Mouse (Mus musculus) hindbrain, embryonic 16.5 days (tissue): ENCODE results near the gene Olfr1416. TPM values are rescaled to one million over a fixed set of nuclear protein-coding genes. Genes with fewer than 3 reads are reported as not detected.
"Not testable (repeated sequence)": the region's sequence is repeated elsewhere in the genome, so short reads cannot be mapped to it uniquely, and the experiment has no call there.

Experiments
- ATAC-seq: fragments of 200-750 bp; cut with Nextera tagmentation; 2 replicates; pipeline ENCODE4 v1.8.0; 2017; ENCODE audit warnings: moderate TSS enrichment, moderate library complexity
- H3K27ac ChIP-seq: fragments of 300-500 bp; sonication (generic); 2 replicates; pipeline ENCODE4 v1.5.1; 2014; ENCODE audit warnings: low read depth, mild to moderate bottlenecking, control low read depth, low read length, moderate library complexity
- H3K27me3 ChIP-seq: fragments of 300-500 bp; sonication (generic); replicated peaks from 2 replicates; pipeline ENCODE4 v1.6.1; 2014; ENCODE audit warnings: low read length; ENCODE audit not compliant: control insufficient read depth, insufficient read depth
- H3K36me3 ChIP-seq: fragments of 300-500 bp; sonication (generic); 2 replicates; pipeline ENCODE4 v1.6.1; 2014; ENCODE audit warnings: mild to moderate bottlenecking, low read length, moderate library complexity, mixed read lengths; ENCODE audit not compliant: control insufficient read depth, insufficient read depth
- H3K4me1 ChIP-seq: fragments of 300-500 bp; sonication (generic); 2 replicates; pipeline ENCODE4 v1.6.1; 2014; ENCODE audit warnings: low read depth, low read length; ENCODE audit not compliant: control insufficient read depth, insufficient read depth
- H3K4me2 ChIP-seq: fragments of 300-500 bp; sonication (generic); 2 replicates; pipeline ENCODE4 v1.6.1; 2014; ENCODE audit warnings: mild to moderate bottlenecking, low read length, control low read depth, moderate library complexity
- H3K4me3 ChIP-seq: fragments of 300-500 bp; sonication (generic); 2 replicates; pipeline ENCODE4 v1.5.1; 2014; ENCODE audit warnings: mild to moderate bottlenecking, low read length, control low read depth, moderate library complexity
- H3K9ac ChIP-seq: fragments of 300-500 bp; sonication (generic); 2 replicates; pipeline ENCODE4 v1.6.1; 2014; ENCODE audit warnings: low read depth, mild to moderate bottlenecking, control low read depth, low read length, moderate library complexity
- H3K9me3 ChIP-seq: fragments of 300-500 bp; sonication (generic); 2 replicates; pipeline ENCODE4 v1.6.1; 2014; ENCODE audit warnings: mild to moderate bottlenecking, low read length, moderate library complexity; ENCODE audit not compliant: control insufficient read depth
- whole genome bisulfite sequencing: fragments of 180-500 bp; shearing (Covaris S2); extraction: QIAGEN DNeasy Blood & Tissue Kit; methylation state at CpG from one replicate; pipeline ENCODE4 v1.1.7; 2014; 5-methylcytosine and 5-hydroxymethylcytosine counted together
- polyA plus RNA-seq: library from polyadenylated mRNA; unstranded; fragments of >200 nt; fragmentation: Nextera tagmentation; extraction: Ambion mirVana; gene quantifications from 2 replicates; pipeline ENCODE4 v1.2.1, GENCODE M21; 2015

Gene Olfr1416
- polyA plus RNA-seq: not detected in 2 replicates

DNA sequence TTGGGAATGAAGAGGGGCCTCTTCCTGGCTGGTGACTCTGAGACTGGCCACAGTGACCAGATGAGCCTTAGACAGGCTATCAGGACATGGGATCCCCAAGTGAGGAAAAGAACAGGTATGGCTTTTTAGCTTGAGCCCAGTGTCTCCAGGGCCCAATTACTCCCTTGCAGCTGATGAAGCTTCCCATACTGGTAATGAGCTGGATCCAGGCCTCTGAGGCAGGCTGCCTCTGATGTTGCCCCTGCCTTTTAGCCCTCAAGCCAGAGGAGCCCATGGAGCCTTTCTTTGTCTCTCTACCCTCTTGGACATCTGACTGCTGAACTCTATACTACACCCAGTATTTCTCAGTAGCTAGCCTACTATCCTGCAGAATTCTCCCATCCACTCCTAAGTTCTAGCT is at the start of gene Olfr1416:
Olfr1416 (minus strand) TSS at position 101 of the 400 bp plus-strand sequence.
- no peak within 1 kb of the TSS for H3K9ac ChIP-seq
- no peak for ATAC-seq

DNA sequence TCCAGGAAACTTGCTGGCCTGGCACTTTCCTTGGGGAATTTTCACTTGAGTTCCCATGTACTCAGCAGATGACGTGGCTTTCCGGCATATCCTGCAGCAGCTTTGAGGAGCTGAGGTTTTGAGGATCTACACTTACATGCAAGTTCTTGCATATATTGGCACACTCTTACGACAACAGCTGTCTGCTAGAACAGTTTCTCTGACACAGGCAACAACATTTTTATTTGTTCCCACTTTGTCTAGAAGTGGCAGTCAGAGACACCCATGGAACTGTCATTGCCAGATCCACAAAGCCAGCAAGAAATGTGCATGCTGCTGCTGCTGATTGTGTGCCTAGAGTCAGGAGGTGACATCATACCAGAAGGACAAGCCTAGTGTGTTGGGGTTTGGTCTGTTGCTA is 38.9 kb upstream of the Olfr1416 start:
- Histone ChIP-seq H3K36me3 (no peaks in the 10 kb centered on the region), H3K27me3 (0 out of 2 replicates have a peak, but pooled peaks cover 2% of the 10 kb centered on the region), H3K9ac (no peak overlapping the region), H3K4me2 (no peak overlapping the region), H3K4me1 (0 out of 2 replicates have a peak, but pooled peaks cover 3% of the 10 kb centered on the region), H3K9me3 (no peaks in the 10 kb centered on the region), H3K27ac (no peak overlapping the region), H3K4me3 (no peak overlapping the region)
- WGBS: 81% methylated on average over 3 of the region's 3 CpGs
- ATAC-seq: no peak

More for the DNA sequence above, at the start of gene Olfr1416:
- H3K36me3 ChIP-seq: no peaks in the 10 kb centered on the region
- H3K27ac ChIP-seq: no peak within 1 kb of the TSS
- H3K27me3 ChIP-seq: no peaks in the 10 kb centered on the region
- H3K4me3 ChIP-seq: no peak within 1 kb of the TSS
- no peaks in the 10 kb centered on the region for H3K4me1 ChIP-seq
- peaks cover 5% of the 10 kb centered on the region; the same call in 1 of the 2 replicates for H3K9me3 ChIP-seq
- no peak within 1 kb of the TSS for H3K4me2 ChIP-seq

DNA sequence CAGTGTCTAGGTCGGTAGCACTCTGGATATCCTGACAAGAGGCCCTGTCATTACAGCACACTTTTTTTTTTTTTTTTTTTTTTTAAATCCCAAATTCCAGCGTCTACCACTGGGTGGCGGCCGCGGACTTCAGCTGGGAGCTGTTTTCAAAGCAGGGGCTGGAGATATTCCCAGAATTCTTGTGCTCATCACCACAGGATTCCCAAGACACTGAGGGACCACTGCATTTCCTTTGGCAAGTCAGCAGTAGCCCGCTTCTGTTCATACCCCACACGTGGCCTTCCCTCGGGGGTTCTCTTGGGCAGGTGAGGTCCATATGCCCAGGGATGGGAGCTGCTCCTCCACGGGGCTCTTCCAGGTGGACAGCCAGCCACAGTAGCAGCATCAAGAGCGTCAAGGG is 36.5 kb upstream of the Olfr1416 start:
- H3K4me3 ChIP-seq: no peak overlapping the region
- H3K4me1 ChIP-seq: 0 out of 2 replicates have a peak, but pooled peaks cover 3% of the 10 kb centered on the region
- H3K27ac ChIP-seq: no peak overlapping the region
- peak overlapping the region; percentile 46 for H3K4me2 ChIP-seq
- no peaks in the 10 kb centered on the region for H3K36me3 ChIP-seq
- 0 out of 2 replicates have a peak, but pooled peaks cover 2% of the 10 kb centered on the region for H3K27me3 ChIP-seq
- no peak overlapping the region for H3K9ac ChIP-seq
- ATAC-seq: peak; percentile 45; the same call in 1 of the 2 replicates
- H3K9me3 ChIP-seq: no peaks in the 10 kb centered on the region
- WGBS: 14% methylated on average over 10 of the region's 10 CpGs

DNA sequence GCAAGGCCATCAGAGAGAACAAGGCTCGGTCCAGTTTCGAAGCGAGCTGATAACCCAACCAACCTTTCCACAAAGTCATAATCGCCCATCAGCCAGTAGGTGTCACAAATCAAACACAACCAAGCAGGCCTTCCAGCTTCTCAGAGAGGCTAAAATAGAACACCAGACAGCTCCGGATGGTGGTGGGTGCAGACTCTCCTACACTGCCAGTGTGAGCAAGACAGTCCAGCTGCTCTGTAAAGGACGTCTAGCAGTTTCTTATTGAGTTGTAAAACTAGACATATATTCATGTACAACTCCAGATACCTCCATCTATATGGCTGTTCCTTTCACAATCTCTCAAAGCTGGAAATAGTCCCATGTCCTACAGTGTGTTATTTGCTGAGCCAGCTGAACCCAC is 34.1 kb upstream of the Olfr1416 start:
- 87% methylated on average over 6 of the region's 6 CpGs for WGBS
- no peaks in the 10 kb centered on the region for H3K9me3 ChIP-seq
- 0 out of 2 replicates have a peak, but pooled peaks cover 3% of the 10 kb centered on the region for H3K4me1 ChIP-seq
- H3K4me3 ChIP-seq: no peak overlapping the region
- ATAC-seq: no peak
- no peaks in the 10 kb centered on the region for H3K36me3 ChIP-seq
- H3K9ac ChIP-seq: no peak overlapping the region
- 0 out of 2 replicates have a peak, but pooled peaks cover 2% of the 10 kb centered on the region for H3K27me3 ChIP-seq
- H3K4me2 ChIP-seq: no peak overlapping the region
- no peak overlapping the region for H3K27ac ChIP-seq

DNA sequence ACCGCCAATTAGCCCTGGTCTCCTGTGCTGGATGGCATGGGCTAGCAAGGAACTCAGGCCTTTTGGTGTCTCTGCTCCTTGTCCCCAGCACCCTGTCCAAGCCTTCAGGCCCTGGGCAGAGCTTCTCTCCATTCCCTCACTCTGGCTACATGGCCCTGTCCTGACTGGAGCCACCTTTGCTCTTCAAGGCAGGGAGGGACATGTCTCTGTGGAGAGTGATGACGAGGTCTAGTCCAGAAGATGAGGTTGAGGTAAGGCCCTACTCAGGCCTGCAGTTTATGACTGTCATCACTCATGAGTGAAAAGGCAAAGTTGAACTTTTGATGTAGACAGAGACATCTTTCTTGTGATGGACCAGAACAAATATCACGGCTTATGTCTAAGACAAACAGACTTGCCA is 33.6 kb upstream of the Olfr1416 start, which contains the start of gene Olfr1414:
Olfr1414 (minus strand) TSS at position 101 of the 400 bp plus-strand sequence.
- WGBS: 87% methylated on average over 3 of the region's 3 CpGs
- H3K9me3 ChIP-seq: no peaks in the 10 kb centered on the region
- no peak for ATAC-seq
- no peak within 1 kb of the TSS for H3K4me2 ChIP-seq
- H3K27me3 ChIP-seq: 0 out of 2 replicates have a peak, but pooled peaks cover 2% of the 10 kb centered on the region
- no peaks in the 10 kb centered on the region for H3K36me3 ChIP-seq
- H3K4me1 ChIP-seq: 0 out of 2 replicates have a peak, but pooled peaks cover 3% of the 10 kb centered on the region
- no peak within 1 kb of the TSS for H3K9ac ChIP-seq
- no peak within 1 kb of the TSS for H3K27ac ChIP-seq
- H3K4me3 ChIP-seq: no peak within 1 kb of the TSS

DNA sequence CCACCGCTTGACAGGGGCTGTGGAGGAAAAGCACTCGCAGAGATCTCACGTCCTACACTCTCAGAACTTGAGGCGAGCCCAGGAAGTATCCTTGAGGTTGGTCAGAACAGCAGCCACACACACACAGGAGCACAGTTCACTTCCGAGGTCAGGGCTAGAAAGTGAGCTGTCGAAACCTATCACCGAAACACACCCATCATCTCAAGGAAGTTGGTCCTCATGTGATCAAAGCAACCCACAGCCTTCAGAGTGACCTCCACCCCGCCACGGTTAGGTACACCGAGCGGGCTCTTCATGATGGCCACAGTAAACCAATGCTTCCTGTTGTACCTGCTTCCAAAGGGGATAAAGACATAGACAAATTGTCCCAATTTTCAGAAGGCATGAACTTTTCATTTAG is 30.5 kb upstream of the Olfr1416 start:
- no peak overlapping the region for H3K4me3 ChIP-seq
- WGBS: 89% methylated on average over 11 of the region's 11 CpGs
- no peak for ATAC-seq

DNA sequence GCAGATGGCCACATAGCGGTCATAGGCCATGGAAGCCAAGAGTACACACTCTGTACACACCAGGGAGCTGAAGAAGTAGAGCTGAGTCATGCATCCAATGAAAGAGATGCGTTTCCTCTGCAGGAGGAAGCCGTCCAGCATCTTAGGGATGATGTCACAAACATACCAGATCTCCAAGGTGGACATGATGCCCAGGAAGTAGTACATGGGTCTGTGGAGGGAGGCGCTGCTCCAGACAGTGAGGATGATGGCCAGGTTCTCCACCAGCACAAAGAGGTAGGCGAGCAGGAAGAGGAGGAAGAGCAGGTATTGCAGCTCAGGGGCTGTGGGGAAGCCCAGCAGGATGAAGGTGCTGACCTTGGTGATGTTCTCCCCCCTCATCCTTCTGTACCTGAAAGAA is 26.7 kb upstream of the Olfr1416 start:
- not testable (repeated sequence) for ATAC-seq, H3K4me2 ChIP-seq, H3K27me3 ChIP-seq, H3K4me1 ChIP-seq, H3K36me3 ChIP-seq, H3K9me3 ChIP-seq, H3K9ac ChIP-seq, H3K27ac ChIP-seq, H3K4me3 ChIP-seq
- WGBS: 93% methylated on average over 4 of the region's 5 CpGs

More for the DNA sequence above, 30.5 kb upstream of the Olfr1416 start:
- Histone ChIP-seq H3K36me3 (no peaks in the 10 kb centered on the region), H3K27me3 (no peaks in the 10 kb centered on the region), H3K27ac (no peak overlapping the region), H3K4me1 (no peaks in the 10 kb centered on the region), H3K9ac (no peak overlapping the region), H3K4me2 (no peak overlapping the region), H3K9me3 (no peaks in the 10 kb centered on the region)

DNA sequence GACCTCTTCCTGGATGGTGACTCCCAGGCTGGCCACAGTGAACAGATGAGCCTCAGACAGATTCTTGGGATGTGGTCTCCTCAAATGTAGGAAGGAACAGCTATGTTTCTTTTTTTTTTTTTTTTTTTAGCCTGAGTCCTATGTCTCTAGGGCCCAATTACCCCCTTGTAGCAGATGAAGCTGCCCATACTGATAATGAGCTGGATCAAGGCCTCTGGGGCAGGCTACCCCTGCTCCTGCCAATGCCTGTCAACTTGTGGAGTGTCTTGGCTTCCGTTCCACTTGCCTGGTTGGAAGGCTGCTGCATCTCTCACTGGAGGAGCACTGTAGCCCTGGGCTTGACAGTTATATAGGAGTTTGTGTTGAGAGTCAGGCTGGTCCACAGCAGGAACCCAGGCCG is 11.1 kb upstream of the Olfr1416 start, which contains the start of gene Olfr1415:
Olfr1415 (minus strand) TSS at position 101 of the 400 bp plus-strand sequence.
- WGBS: 81% methylated on average over 2 of the region's 2 CpGs
- Histone ChIP-seq H3K36me3 (no peaks in the 10 kb centered on the region), H3K9ac (no peak within 1 kb of the TSS), H3K9me3 (no peaks in the 10 kb centered on the region), H3K4me3 (no peak within 1 kb of the TSS), H3K4me1 (no peaks in the 10 kb centered on the region), H3K27ac (no peak within 1 kb of the TSS), H3K27me3 (no peaks in the 10 kb centered on the region; the same call in 1 of the 2 replicates), H3K4me2 (no peak within 1 kb of the TSS)
- no peak for ATAC-seq

DNA sequence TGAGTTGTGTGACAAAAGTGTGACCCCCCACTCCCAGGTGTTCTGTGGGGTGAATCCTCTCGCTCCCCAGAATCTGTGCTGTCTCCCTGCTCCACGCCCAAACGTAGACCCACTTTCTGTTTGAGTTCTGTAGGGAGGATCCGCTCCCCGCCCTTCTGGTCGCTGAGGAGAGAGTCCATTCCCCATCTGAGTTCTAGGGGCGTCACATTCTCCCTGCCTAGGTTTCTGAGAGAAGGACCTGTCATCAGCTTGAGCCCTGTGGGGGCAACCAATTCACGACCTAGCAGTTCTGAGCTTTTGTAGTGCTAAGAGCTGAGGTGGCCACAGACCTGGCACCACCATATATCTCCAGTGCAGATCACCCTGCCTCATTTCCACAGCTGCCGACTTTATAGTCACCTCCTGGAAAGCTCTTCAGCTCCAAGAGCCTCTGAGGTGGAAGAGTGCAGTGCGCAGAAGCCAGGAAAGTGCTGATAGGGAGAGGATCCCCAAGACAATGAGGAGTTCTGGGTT is 10.8 kb downstream of the Olfr1416 start:
- 3% methylated on average over 10 of the region's 10 CpGs for WGBS
- Histone ChIP-seq H3K4me2 (peak overlapping the region; percentile 99), H3K9me3 (no peaks in the 10 kb centered on the region), H3K27me3 (no peaks in the 10 kb centered on the region), H3K9ac (peak overlapping the region; percentile 71), H3K36me3 (peaks cover 8% of the 10 kb centered on the region; the same call in 1 of the 2 replicates), H3K27ac (peak overlapping the region; percentile 68), H3K4me1 (peaks cover 7% of the 10 kb centered on the region), H3K4me3 (peak overlapping the region; percentile 96)
- ATAC-seq: peak; percentile 81
